8 mouse cellular contexts compared by ENCODE assay signal in the genomic region with DNA sequence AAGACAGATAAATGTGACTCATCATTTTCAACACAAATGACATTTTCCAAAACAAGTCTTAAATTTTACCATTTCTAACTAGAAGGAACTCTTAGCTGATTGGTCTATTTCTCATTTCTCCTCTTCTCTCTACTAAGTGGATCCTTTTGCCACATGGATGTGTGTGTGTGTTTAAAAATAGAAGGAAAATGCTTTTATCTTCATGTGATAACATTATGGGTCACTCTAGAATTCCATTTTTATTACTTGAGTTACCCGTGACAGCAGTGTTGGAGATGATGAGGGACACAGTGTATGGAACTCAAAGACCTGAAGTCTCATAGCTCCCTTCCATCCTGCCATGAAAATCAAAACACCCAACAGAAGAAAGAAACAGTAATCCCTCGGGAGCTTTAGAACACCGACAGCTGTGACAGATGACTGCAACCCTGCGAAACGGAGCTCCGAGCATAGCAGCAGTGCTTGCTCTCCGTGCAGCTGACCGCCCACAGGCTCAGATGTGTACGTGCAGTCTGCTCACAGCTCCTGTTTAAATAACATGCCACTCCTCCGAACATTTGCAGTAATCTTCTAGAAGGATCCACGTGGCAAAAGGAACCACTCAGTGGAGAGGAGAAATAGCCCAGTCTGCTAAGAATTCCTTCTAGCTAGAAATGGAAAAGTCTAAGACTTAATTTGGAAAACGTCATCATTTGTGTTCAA. TPM values are rescaled to one million over a fixed set of nuclear protein-coding genes. Genes with fewer than 3 reads are reported as not detected.
DNase-seq lines count a peak whose midpoint lies in the region; ATAC-seq and TF ChIP-seq lines count a peak whose summit lies in the region.

No protein-coding gene starts in this region.

- no peak overlapping the region for H3K4me3 ChIP-seq in lung, embryonic 16.5 days (ENCODE audit: low read length)
- no peak overlapping the region for H3K4me3 ChIP-seq in forebrain, postnatal 0 days (ENCODE audit: low read depth, low read length)
- no peak overlapping the region for H3K4me3 ChIP-seq in neural tube, embryonic 12.5 days

- no peak for DNase-seq in lung, postnatal 25 days (ENCODE audit: low spot score)
- peak; percentile 62 for DNase-seq in forebrain, postnatal 0 days
- DNase-seq in layer of hippocampus, postnatal 36 days = peak; percentile 18 to 38
- DNase-seq in spleen, postnatal 4 days (ENCODE audit: low spot score in 2 of 2) = no peak
- DNase-seq in thymus, postnatal 0 days (ENCODE audit: low spot score) = no peak
- no peak for DNase-seq in kidney, adult 11 months

- TF ChIP-seq CTCF in forebrain, postnatal 0 days (IDR thresholded peaks at IDR 0.05; ENCODE audit: low read depth) = 0 out of 2 replicates have a peak, but pooled peaks have one; percentile 9

- H3K27me3 ChIP-seq in lung, embryonic 16.5 days (ENCODE audit: control insufficient read depth, insufficient read depth, low read depth, low read length) = no peaks in the 10 kb centered on the region
- no peaks in the 10 kb centered on the region for H3K27me3 ChIP-seq in forebrain, postnatal 0 days (ENCODE audit: insufficient read depth, low read length)
- no peaks in the 10 kb centered on the region for H3K27me3 ChIP-seq in neural tube, embryonic 12.5 days (replicated peaks)

- H3K4me1 ChIP-seq in lung, embryonic 16.5 days (replicated peaks; ENCODE audit: control insufficient read depth, insufficient read depth, low read length) = peaks cover 6% of the 10 kb centered on the region; the same call in 1 of the 2 replicates
- H3K4me1 ChIP-seq in forebrain, postnatal 0 days (ENCODE audit: insufficient read depth) = no peaks in the 10 kb centered on the region
- peaks cover 3% of the 10 kb centered on the region; the same call in 1 of the 2 replicates for H3K4me1 ChIP-seq in neural tube, embryonic 12.5 days

- H3K27ac ChIP-seq in lung, embryonic 16.5 days (ENCODE audit: low read length) = peak overlapping the region; percentile 14; the same call in 1 of the 2 replicates
- no peak overlapping the region for H3K27ac ChIP-seq in forebrain, postnatal 0 days (ENCODE audit: low read depth, low read length)
- no peak overlapping the region for H3K27ac ChIP-seq in neural tube, embryonic 12.5 days

- H3K9ac ChIP-seq in lung, embryonic 16.5 days (ENCODE audit: low read length) = no peak overlapping the region
- H3K9ac ChIP-seq in forebrain, postnatal 0 days = no peak overlapping the region
- no peak overlapping the region for H3K9ac ChIP-seq in neural tube, embryonic 12.5 days

- H3K36me3 ChIP-seq in lung, embryonic 16.5 days (ENCODE audit: control insufficient read depth, insufficient read depth, low read length) = no peaks in the 10 kb centered on the region
- no peaks in the 10 kb centered on the region for H3K36me3 ChIP-seq in forebrain, postnatal 0 days (ENCODE audit: insufficient read depth)
- H3K36me3 ChIP-seq in neural tube, embryonic 12.5 days = no peaks in the 10 kb centered on the region

- H3K4me2 ChIP-seq in lung, embryonic 16.5 days (ENCODE audit: low read depth, low read length) = peak overlapping the region; percentile 41
- peak overlapping the region; percentile 23 for H3K4me2 ChIP-seq in forebrain, postnatal 0 days (ENCODE audit: low read depth)
- no peak overlapping the region for H3K4me2 ChIP-seq in neural tube, embryonic 12.5 days (replicated peaks)

- H3K9me3 ChIP-seq in lung, embryonic 16.5 days (ENCODE audit: control insufficient read depth, low read length) = no peaks in the 10 kb centered on the region
- H3K9me3 ChIP-seq in forebrain, postnatal 0 days (ENCODE audit: low read length) = no peaks in the 10 kb centered on the region
- no peaks in the 10 kb centered on the region for H3K9me3 ChIP-seq in neural tube, embryonic 12.5 days

- ATAC-seq in lung, embryonic 16.5 days (ENCODE audit: low read depth) = peak; percentile 96
- peak; percentile 95 for ATAC-seq in forebrain, postnatal 0 days
- peak; percentile 92 for ATAC-seq in neural tube, embryonic 12.5 days (ENCODE audit: low FRiP score, low read depth)

- 6% methylated on average over 12 of the region's 12 CpGs for WGBS in lung, embryonic 16.5 days
- WGBS in forebrain, postnatal 0 days = 29% methylated on average over 12 of the region's 12 CpGs
- 28% methylated on average over 12 of the region's 12 CpGs for WGBS in neural tube, embryonic 12.5 days

RNA-seq across cellular contexts. Expression of a gene that starts 27.7 kb away (rescaled TPM):
- 0.15 and 0.21 TPM in 2 replicates for polyA plus RNA-seq in lung, embryonic 16.5 days (2015; fragmentation: Nextera tagmentation; extraction: Ambion mirVana)
- not detected in 2 replicates for total RNA-seq in forebrain, postnatal 0 days (2014; rRNA removed)
- polyA plus RNA-seq in forebrain, postnatal 0 days (2015; fragmentation: Nextera tagmentation; extraction: Ambion mirVana) = 0.05 and 0.11 TPM in 2 replicates
- total RNA-seq in layer of hippocampus, postnatal 36 days (2021) = 1 to 10 TPM; 2.1 to 2.2 TPM
- polyA plus RNA-seq in neural tube, embryonic 12.5 days (2016; fragmentation: Nextera tagmentation; extraction: Ambion mirVana) = 0.09 and 0.28 TPM in 2 replicates
- polyA plus RNA-seq in thymus, postnatal 0 days (2015; fragmentation: Nextera tagmentation; extraction: Ambion mirVana) = not detected in 2 replicates

RNA-seq across cellular contexts. Expression of a gene that starts 31.3 kb away (rescaled TPM):
- polyA plus RNA-seq in lung, embryonic 16.5 days (2015; fragmentation: Nextera tagmentation; extraction: Ambion mirVana) = 0.49 and 0.65 TPM in 2 replicates
- not detected in 2 replicates for total RNA-seq in forebrain, postnatal 0 days (2014; rRNA removed)
- 0.13 TPM in 1 of 2 replicates, not detected in the other for polyA plus RNA-seq in forebrain, postnatal 0 days (2015; fragmentation: Nextera tagmentation; extraction: Ambion mirVana)
- total RNA-seq in layer of hippocampus, postnatal 36 days (2021) = under 1 TPM in 1 of 2 experiments, not detected in 1; 0.25 TPM
- polyA plus RNA-seq in neural tube, embryonic 12.5 days (2016; fragmentation: Nextera tagmentation; extraction: Ambion mirVana) = 0.14 TPM in 1 of 2 replicates, not detected in the other
- not detected in 2 replicates for polyA plus RNA-seq in thymus, postnatal 0 days (2015; fragmentation: Nextera tagmentation; extraction: Ambion mirVana)

RNA-seq across cellular contexts. Expression of a gene that starts 41.4 kb away (rescaled TPM):
- not detected in 2 replicates for polyA plus RNA-seq in lung, embryonic 16.5 days (2015; fragmentation: Nextera tagmentation; extraction: Ambion mirVana)
- not detected in 2 replicates for total RNA-seq in forebrain, postnatal 0 days (2014; rRNA removed)
- polyA plus RNA-seq in forebrain, postnatal 0 days (2015; fragmentation: Nextera tagmentation; extraction: Ambion mirVana) = not detected in 2 replicates
- total RNA-seq in layer of hippocampus, postnatal 36 days (2021) = not detected
- not detected in 2 replicates for polyA plus RNA-seq in neural tube, embryonic 12.5 days (2016; fragmentation: Nextera tagmentation; extraction: Ambion mirVana)
- polyA plus RNA-seq in thymus, postnatal 0 days (2015; fragmentation: Nextera tagmentation; extraction: Ambion mirVana) = not detected in 2 replicates

RNA-seq across cellular contexts. Expression of a gene that starts 49.8 kb away (rescaled TPM):
- polyA plus RNA-seq in lung, embryonic 16.5 days (2015; fragmentation: Nextera tagmentation; extraction: Ambion mirVana) = 213 and 228 TPM in 2 replicates
- total RNA-seq in forebrain, postnatal 0 days (2014; rRNA removed) = 399 and 404 TPM in 2 replicates
- polyA plus RNA-seq in forebrain, postnatal 0 days (2015; fragmentation: Nextera tagmentation; extraction: Ambion mirVana) = 240 and 249 TPM in 2 replicates
- total RNA-seq in layer of hippocampus, postnatal 36 days (2021) = 100 to 1,000 TPM; 184 to 188 TPM
- polyA plus RNA-seq in neural tube, embryonic 12.5 days (2016; fragmentation: Nextera tagmentation; extraction: Ambion mirVana) = 265 and 280 TPM in 2 replicates
- 263 and 270 TPM in 2 replicates for polyA plus RNA-seq in thymus, postnatal 0 days (2015; fragmentation: Nextera tagmentation; extraction: Ambion mirVana)

Comparison
In these comparisons a context has a peak if more than half of its experiments do, and no peak if none do; other contexts are left out.
1. DNase-seq: peak in forebrain, postnatal 0 days (single experiment) and layer of hippocampus, postnatal 36 days (2 of 2); none in lung, postnatal 25 days (single experiment), spleen, postnatal 4 days (0 of 2), thymus, postnatal 0 days (single experiment) and kidney, adult 11 months (single experiment).
2. Peak in every context shown above with its lines, with median percentiles within 50 percentile points of each other: ATAC-seq.